Mouse (Mus musculus): ENCODE measurements around the gene Llph. TPM values are rescaled to one million over a fixed set of nuclear protein-coding genes. Genes with fewer than 3 reads are reported as not detected.

Llph gene
- total and polyA plus RNA-seq, 3 experiments = 75.9 to 237 (median 103) TPM

GRCm38 (mm10) chr10:120280375-120280774, 53.5 kb downstream of the Llph start:
- H3K4me1 ChIP-seq (ENCODE audit: control insufficient read depth in 1 of 2, insufficient read depth in 2 of 2) = no peaks in the 10 kb centered on the region
- no peaks in the 10 kb centered on the region for H3K79me2 ChIP-seq (replicated peaks; ENCODE audit: control insufficient read depth, extremely low read depth, insufficient read depth, poor library complexity, severe bottlenecking)
- no peak overlapping the region for H3K4me2 ChIP-seq (ENCODE audit: insufficient read depth, low read depth, poor library complexity, severe bottlenecking)
- no peak overlapping the region for H3K27ac ChIP-seq (ENCODE audit: insufficient read depth, low read depth)
- dilution Hi-C loops (cut with MboI; ENCODE audit: extremely low pct_ligation_motif_present, extremely low pct_unique_long_range_greater_than_20kb, low sequenced_read_pairs) (no loop called here), in situ Hi-C loops (cut with MboI; ENCODE audit: low pct_ligation_motif_present, low pct_unique_long_range_greater_than_20kb, low sequenced_read_pairs) (no loop called here)
- H3K27me3 ChIP-seq (replicated peaks) = no peaks in the 10 kb centered on the region
- no peak overlapping the region for H3K9ac ChIP-seq (ENCODE audit: insufficient read depth, low read depth)
- H3K36me3 ChIP-seq (replicated peaks in 1 of 2; ENCODE audit: control insufficient read depth in 1 of 2, insufficient read depth in 1 of 2, low read length in 1 of 2) = no peaks in the 10 kb centered on the region
- no peak overlapping the region for H3K4me3 ChIP-seq (replicated peaks in 1 of 3; ENCODE audit: low read depth in 2 of 3, low read length in 2 of 3, poor library complexity in 1 of 3)
- no peak for TF ChIP-seq MEF2A (IDR thresholded peaks at IDR 0.05; ENCODE audit: borderline replicate concordance, low read depth, low read length)
- TF ChIP-seq NRF1 (IDR thresholded peaks at IDR 0.05; ENCODE audit: low read depth, low read length) = no peak
- TF ChIP-seq ZMIZ1 (IDR thresholded peaks at IDR 0.05; ENCODE audit: low read depth, low read length) = no peak
- no peak for TF ChIP-seq JUN (IDR thresholded peaks at IDR 0.05; ENCODE audit: insufficient read depth, low read depth, low read length)
- no peak for TF ChIP-seq MAFK (IDR thresholded peaks at IDR 0.05; ENCODE audit: insufficient replicate concordance, low read length)
- no peak for TF ChIP-seq ETS1 (conservative IDR thresholded peaks at IDR 0.05; ENCODE audit: low read depth, low read length)
- no peak for TF ChIP-seq MYC (IDR thresholded peaks at IDR 0.05; ENCODE audit: low read depth, low read length)
- TF ChIP-seq CHD1 (IDR thresholded peaks at IDR 0.05; ENCODE audit: low read depth, low read length) = no peak
- no peak for TF ChIP-seq ZNF384 (IDR thresholded peaks at IDR 0.05; ENCODE audit: low read depth, low read length)
- no peak for TF ChIP-seq MAZ (IDR thresholded peaks at IDR 0.05; ENCODE audit: low read depth, low read length)
- no peak for TF ChIP-seq CTCF (conservative IDR thresholded peaks at IDR 0.05 in 1 of 2, IDR thresholded peaks at IDR 0.05 in 1 of 2; ENCODE audit: low read depth in 2 of 2, low read length in 2 of 2)
- TF ChIP-seq SMC3 (IDR thresholded peaks at IDR 0.05; ENCODE audit: low read depth, low read length) = no peak
- no peak for TF ChIP-seq E2F4 (IDR thresholded peaks at IDR 0.05; ENCODE audit: insufficient replicate concordance, low read depth, low read length)
- TF ChIP-seq GABPA (IDR thresholded peaks at IDR 0.05; ENCODE audit: insufficient replicate concordance, low read depth, low read length) = no peak
- no peak for TF ChIP-seq HCFC1 (IDR thresholded peaks at IDR 0.05; ENCODE audit: low read depth, low read length)
- no peak for TF ChIP-seq USF1 (IDR thresholded peaks at IDR 0.05; ENCODE audit: low read depth, low read length)
- TF ChIP-seq KAT2A (IDR thresholded peaks at IDR 0.05; ENCODE audit: insufficient replicate concordance, low read length) = no peak
- no peak for TF ChIP-seq RAD21 (IDR thresholded peaks at IDR 0.05; ENCODE audit: low read depth, low read length)
- TF ChIP-seq PAX5 (IDR thresholded peaks at IDR 0.05; ENCODE audit: low read length) = no peak
- peaks cover 2% of the 10 kb centered on the region for H3K9me3 ChIP-seq (replicated peaks; ENCODE audit: low read length)
- no peak for DNase-seq (ENCODE audit: extremely low read depth)

DNA sequence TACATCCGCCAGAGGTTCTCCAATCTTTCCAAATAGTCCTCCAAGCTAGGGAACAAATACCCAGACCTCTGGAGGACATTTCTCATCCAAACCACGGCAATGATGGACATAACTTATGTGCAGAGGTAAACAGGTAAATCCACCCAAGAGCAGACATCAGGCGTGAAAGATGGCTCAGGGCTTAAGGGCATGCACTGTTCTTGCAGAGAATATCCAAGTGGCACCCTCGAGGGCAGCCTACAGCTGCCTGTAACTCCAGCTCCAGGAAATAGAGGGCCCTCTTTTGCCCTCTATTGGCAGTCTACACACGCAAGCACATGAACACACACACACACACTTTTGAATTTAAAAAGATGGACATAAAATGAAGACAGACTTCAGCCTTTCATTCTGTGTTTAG, 54.8 kb downstream of the Llph start:
- no peaks in the 10 kb centered on the region for H3K27me3 ChIP-seq (replicated peaks)
- no peaks in the 10 kb centered on the region for H3K4me1 ChIP-seq (ENCODE audit: control insufficient read depth in 1 of 2, insufficient read depth in 2 of 2)
- H3K27ac ChIP-seq (ENCODE audit: insufficient read depth, low read depth) = no peak overlapping the region
- H3K79me2 ChIP-seq (replicated peaks; ENCODE audit: control insufficient read depth, extremely low read depth, insufficient read depth, poor library complexity, severe bottlenecking) = no peaks in the 10 kb centered on the region
- no peak overlapping the region for H3K9ac ChIP-seq (ENCODE audit: insufficient read depth, low read depth)
- dilution Hi-C loops (cut with MboI; ENCODE audit: extremely low pct_ligation_motif_present, extremely low pct_unique_long_range_greater_than_20kb, low sequenced_read_pairs) (no loop called here), in situ Hi-C loops (cut with MboI; ENCODE audit: low pct_ligation_motif_present, low pct_unique_long_range_greater_than_20kb, low sequenced_read_pairs) (no loop called here)
- H3K9me3 ChIP-seq (replicated peaks; ENCODE audit: low read length) = peaks cover 2% of the 10 kb centered on the region
- H3K4me2 ChIP-seq (ENCODE audit: insufficient read depth, low read depth, poor library complexity, severe bottlenecking) = no peak overlapping the region
- no peak for DNase-seq (ENCODE audit: extremely low read depth)
- no peaks in the 10 kb centered on the region for H3K36me3 ChIP-seq (replicated peaks in 1 of 2; ENCODE audit: control insufficient read depth in 1 of 2, insufficient read depth in 1 of 2, low read length in 1 of 2)
- H3K4me3 ChIP-seq (replicated peaks in 1 of 3; ENCODE audit: low read depth in 2 of 3, low read length in 2 of 3, poor library complexity in 1 of 3) = no peak overlapping the region
- TF ChIP-seq POLR2A (IDR thresholded peaks at IDR 0.05; ENCODE audit: low read depth, low read length) (no peak), HCFC1 (IDR thresholded peaks at IDR 0.05; ENCODE audit: low read depth, low read length) (no peak), ZMIZ1 (IDR thresholded peaks at IDR 0.05; ENCODE audit: low read depth, low read length) (no peak), USF2 (conservative IDR thresholded peaks at IDR 0.05; ENCODE audit: low read depth, low read length) (no peak), ELF1 (IDR thresholded peaks at IDR 0.05; ENCODE audit: low read depth, low read length) (no peak), UBTF (IDR thresholded peaks at IDR 0.05; ENCODE audit: low read depth, low read length) (no peak), ZKSCAN1 (IDR thresholded peaks at IDR 0.05; ENCODE audit: borderline replicate concordance, low read depth, low read length) (no peak), ETS1 (conservative IDR thresholded peaks at IDR 0.05; ENCODE audit: low read depth, low read length) (no peak), KAT2A (IDR thresholded peaks at IDR 0.05; ENCODE audit: insufficient replicate concordance, low read length) (no peak), JUND (conservative IDR thresholded peaks at IDR 0.05; ENCODE audit: low read depth, low read length) (no peak), E2F4 (IDR thresholded peaks at IDR 0.05; ENCODE audit: insufficient replicate concordance, low read depth, low read length) (no peak), ZC3H11A (IDR thresholded peaks at IDR 0.05; ENCODE audit: low read depth, low read length) (no peak), ZNF384 (IDR thresholded peaks at IDR 0.05; ENCODE audit: low read depth, low read length) (no peak), MYC (IDR thresholded peaks at IDR 0.05; ENCODE audit: low read depth, low read length) (no peak), EP300 (IDR thresholded peaks at IDR 0.05; ENCODE audit: low read length) (no peak), CHD2 (IDR thresholded peaks at IDR 0.05; ENCODE audit: low read length) (no peak), NELFE (IDR thresholded peaks at IDR 0.05; ENCODE audit: low read depth, low read length) (no peak), BHLHE40 (IDR thresholded peaks at IDR 0.05; ENCODE audit: low read depth, low read length) (no peak)
